In genomic region chr12:71885717-71886116, GRCm38 (mm10) we compare ENCODE assay signal across 10 mouse cellular contexts. TPM values are rescaled to one million over a fixed set of nuclear protein-coding genes. Genes with fewer than 3 reads are reported as not detected.
DNase-seq lines count a peak whose midpoint lies in the region; ATAC-seq lines count a peak whose summit lies in the region.
"Had no signal": no experiment of that assay in that cellular context is flagged by ENCODE, and none has a peak within 500 bp of the region (broad histone marks: within the 10 kb centered on the region; RNA-seq: fewer than 3 reads in every experiment).

No protein-coding gene starts in this region.

- no peak overlapping the region for H3K4me3 ChIP-seq in midbrain, embryonic 16.5 days (ENCODE audit: low read depth, low read length)
- H3K4me3 ChIP-seq in midbrain, embryonic 11.5 days (ENCODE audit: low read depth, low read length): no peak overlapping the region
- no peak overlapping the region for H3K4me3 ChIP-seq in heart, embryonic 11.5 days (ENCODE audit: low read depth, low read length)
- no peak overlapping the region for H3K4me3 ChIP-seq in liver, embryonic 16.5 days (ENCODE audit: low read depth, low read length)
- no peak overlapping the region for H3K4me3 ChIP-seq in stomach, embryonic 15.5 days (replicated peaks)

- H3K4me1 ChIP-seq in midbrain, embryonic 16.5 days (ENCODE audit: control insufficient read depth, insufficient read depth, low read length): peaks cover 13% of the 10 kb centered on the region
- peaks cover 4% of the 10 kb centered on the region; the same call in 1 of the 2 replicates for H3K4me1 ChIP-seq in midbrain, embryonic 11.5 days (ENCODE audit: control insufficient read depth, insufficient read depth, low read length)
- H3K4me1 ChIP-seq in heart, embryonic 11.5 days (ENCODE audit: control insufficient read depth, insufficient read depth, low read length): peaks cover 89% of the 10 kb centered on the region
- peaks cover 39% of the 10 kb centered on the region for H3K4me1 ChIP-seq in liver, embryonic 16.5 days (ENCODE audit: control insufficient read depth, low read depth, low read length)
- peaks cover 24% of the 10 kb centered on the region for H3K4me1 ChIP-seq in stomach, embryonic 15.5 days

- WGBS in midbrain, embryonic 16.5 days: 87% methylated on average over 4 of the region's 4 CpGs
- WGBS in midbrain, embryonic 11.5 days: 86% methylated on average over 4 of the region's 4 CpGs
- WGBS in heart, embryonic 11.5 days (ENCODE audit: insufficient replicate concordance): 35% methylated on average over 4 of the region's 4 CpGs
- WGBS in liver, embryonic 16.5 days (ENCODE audit: insufficient replicate concordance): 69% methylated on average over 4 of the region's 4 CpGs
- WGBS in stomach, embryonic 15.5 days: 56% methylated on average over 4 of the region's 4 CpGs

- 0 out of 2 replicates have a peak overlapping the region, but pooled peaks have one; percentile 20 for H3K9ac ChIP-seq in midbrain, embryonic 16.5 days (ENCODE audit: low read depth, low read length)
- H3K9ac ChIP-seq in midbrain, embryonic 11.5 days (ENCODE audit: low read length): no peak overlapping the region
- peak overlapping the region; percentile 24; the same call in 1 of the 2 replicates for H3K9ac ChIP-seq in heart, embryonic 11.5 days (ENCODE audit: low read depth, low read length)
- no peak overlapping the region for H3K9ac ChIP-seq in liver, embryonic 16.5 days (ENCODE audit: low read depth, low read length)
- H3K9ac ChIP-seq in stomach, embryonic 15.5 days: no peak overlapping the region
- H3K9ac ChIP-seq: liver, embryonic 14.5 days had no signal

- ATAC-seq in midbrain, embryonic 16.5 days: no peak
- no peak for ATAC-seq in midbrain, embryonic 11.5 days (ENCODE audit: low FRiP score)
- ATAC-seq in heart, embryonic 11.5 days (replicated peaks; ENCODE audit: insufficient number of reproducible peaks, low FRiP score, low TSS enrichment): no peak
- ATAC-seq in liver, embryonic 16.5 days (ENCODE audit: low read depth): no peak
- ATAC-seq in stomach, embryonic 15.5 days (ENCODE audit: insufficient read depth, low FRiP score, low read depth): no peak

- DNase-seq in midbrain, embryonic 11.5 days (ENCODE audit: low spot score, missing footprints): no peak
- DNase-seq in left cerebral cortex, adult 18-20 months (ENCODE audit: low spot score in 2 of 2): no peak
- DNase-seq in cerebellum, adult 8-10 months: no peak
- no peak for DNase-seq in urinary bladder, postnatal 25 days (ENCODE audit: low spot score)
- DNase-seq: cerebellum, postnatal 14 days had no signal

- no peaks in the 10 kb centered on the region for H3K9me3 ChIP-seq in midbrain, embryonic 16.5 days (replicated peaks; ENCODE audit: control insufficient read depth, low read length, poor library complexity, severe bottlenecking)
- no peaks in the 10 kb centered on the region for H3K9me3 ChIP-seq in midbrain, embryonic 11.5 days (ENCODE audit: control insufficient read depth, low read length)
- no peaks in the 10 kb centered on the region for H3K9me3 ChIP-seq in heart, embryonic 11.5 days (replicated peaks; ENCODE audit: control insufficient read depth, low read length)
- no peaks in the 10 kb centered on the region for H3K9me3 ChIP-seq in liver, embryonic 16.5 days (replicated peaks; ENCODE audit: control insufficient read depth, low read length)
- H3K9me3 ChIP-seq in stomach, embryonic 15.5 days: no peaks in the 10 kb centered on the region

- H3K27ac ChIP-seq in midbrain, embryonic 16.5 days (ENCODE audit: low read length): no peak overlapping the region
- no peak overlapping the region for H3K27ac ChIP-seq in midbrain, embryonic 11.5 days (ENCODE audit: low read depth, low read length)
- H3K27ac ChIP-seq in heart, embryonic 11.5 days (ENCODE audit: low read depth, low read length): peak overlapping the region; percentile 80
- peak overlapping the region; percentile 58; the same call in 1 of the 2 replicates for H3K27ac ChIP-seq in liver, embryonic 16.5 days (ENCODE audit: low read length)
- peak overlapping the region; percentile 42; the same call in 1 of the 2 replicates for H3K27ac ChIP-seq in stomach, embryonic 15.5 days
- H3K27ac ChIP-seq: liver, embryonic 14.5 days had no signal

- no peak overlapping the region for H3K4me2 ChIP-seq in midbrain, embryonic 16.5 days (ENCODE audit: low read length)
- no peak overlapping the region for H3K4me2 ChIP-seq in midbrain, embryonic 11.5 days
- H3K4me2 ChIP-seq in heart, embryonic 11.5 days: peak overlapping the region; percentile 47
- no peak overlapping the region; the same call in 1 of the 2 replicates for H3K4me2 ChIP-seq in liver, embryonic 16.5 days (ENCODE audit: low read depth, low read length)
- H3K4me2 ChIP-seq in stomach, embryonic 15.5 days: no peak overlapping the region

- no peaks in the 10 kb centered on the region for H3K36me3 ChIP-seq in midbrain, embryonic 16.5 days (ENCODE audit: control insufficient read depth, insufficient read depth, low read length)
- no peaks in the 10 kb centered on the region for H3K36me3 ChIP-seq in midbrain, embryonic 11.5 days (ENCODE audit: control insufficient read depth, insufficient read depth, low read length)
- H3K36me3 ChIP-seq in heart, embryonic 11.5 days (ENCODE audit: control insufficient read depth, insufficient read depth, low read length): no peaks in the 10 kb centered on the region
- no peaks in the 10 kb centered on the region for H3K36me3 ChIP-seq in liver, embryonic 16.5 days (ENCODE audit: control insufficient read depth, insufficient read depth)
- H3K36me3 ChIP-seq in stomach, embryonic 15.5 days: no peaks in the 10 kb centered on the region

- no peaks in the 10 kb centered on the region for H3K27me3 ChIP-seq in midbrain, embryonic 16.5 days (ENCODE audit: control insufficient read depth, insufficient read depth, low read depth, low read length)
- H3K27me3 ChIP-seq in midbrain, embryonic 11.5 days (ENCODE audit: control insufficient read depth, insufficient read depth, low read length): no peaks in the 10 kb centered on the region
- H3K27me3 ChIP-seq in heart, embryonic 11.5 days (ENCODE audit: control insufficient read depth, insufficient read depth, low read length): no peaks in the 10 kb centered on the region
- H3K27me3 ChIP-seq in liver, embryonic 16.5 days (ENCODE audit: control insufficient read depth, insufficient read depth, low read depth, low read length): no peaks in the 10 kb centered on the region
- H3K27me3 ChIP-seq in stomach, embryonic 15.5 days (replicated peaks): no peaks in the 10 kb centered on the region

RNA-seq across cellular contexts. Expression of gene Daam1, which starts 54.8 kb away (rescaled TPM):
- 33.0 and 33.4 TPM in 2 replicates for polyA plus RNA-seq in midbrain, embryonic 16.5 days (2015; fragmentation: Nextera tagmentation; extraction: Ambion mirVana)
- 19.9 and 22.5 TPM in 2 replicates for polyA plus RNA-seq in midbrain, embryonic 11.5 days (2014; fragmentation: Nextera tagmentation; extraction: Ambion mirVana)
- 25.7 and 33.0 TPM in 2 replicates for polyA plus RNA-seq in heart, embryonic 11.5 days (2014; fragmentation: Nextera tagmentation; extraction: Ambion mirVana)
- 9.6 and 10.2 TPM in 2 replicates for polyA plus RNA-seq in liver, embryonic 16.5 days (2015; fragmentation: Nextera tagmentation; extraction: Ambion mirVana)
- polyA plus RNA-seq in stomach, embryonic 15.5 days (2015; fragmentation: Nextera tagmentation; extraction: Ambion mirVana): 9.8 and 10.0 TPM in 2 replicates
- 10 to 100 TPM; 47.7 to 49.6 TPM for total RNA-seq in left cerebral cortex, adult 18-20 months (2021)

Comparison
In these comparisons a context has a peak if more than half of its experiments do, and no peak if none do; other contexts are left out.
1. H3K9ac ChIP-seq: peak in midbrain, embryonic 16.5 days (single experiment) and heart, embryonic 11.5 days (single experiment); none in midbrain, embryonic 11.5 days (single experiment), liver, embryonic 16.5 days (single experiment) and stomach, embryonic 15.5 days (single experiment).
2. H3K27ac ChIP-seq: peak in heart, embryonic 11.5 days (single experiment), liver, embryonic 16.5 days (single experiment) and stomach, embryonic 15.5 days (single experiment); none in midbrain, embryonic 16.5 days (single experiment) and midbrain, embryonic 11.5 days (single experiment).